Mouse (Mus musculus) embryonic fibroblast, embryonic 13.5 days (primary cell): ENCODE results near the gene Tbc1d16.

Experiments used
- CTCF ChIP-seq: IDR thresholded peaks from 2 replicates; pipeline ENCODE4 v1.5.1; 2011; ENCODE audit warnings: mild to moderate bottlenecking, control low read depth, low read length, moderate library complexity, borderline replicate concordance; ENCODE audit not compliant: insufficient read depth
- POLR2A ChIP-seq: IDR thresholded peaks from 2 replicates; pipeline ENCODE4 v1.6.1; 2011; ENCODE audit warnings: low read depth, mild to moderate bottlenecking, control low read depth, low read length, moderate library complexity

- TF ChIP-seq POLR2A (no peak), CTCF (no peak)
Measured at GRCm38 (mm10) chr11:119112721-119113120, 115.6 kb downstream of the Tbc1d16 start.
